Mouse (Mus musculus) heart, adult 2 months (tissue): ENCODE results near the gene Rps3.

ENCODE experiments used
- CTCF ChIP-seq: fragments of 200-600 bp; IDR thresholded peaks from 2 replicates; pipeline ENCODE4 v1.8.1; 2022; ENCODE audit warnings: antibody characterized with exemption, mild to moderate bottlenecking, moderate library complexity
- POLR2A ChIP-seq: fragments of 200-500 bp; IDR thresholded peaks from 2 replicates; pipeline ENCODE4 v1.6.1; 2011; ENCODE audit warnings: mild to moderate bottlenecking, low read depth, low read length, control low read depth; ENCODE audit not compliant: insufficient read depth

DNA sequence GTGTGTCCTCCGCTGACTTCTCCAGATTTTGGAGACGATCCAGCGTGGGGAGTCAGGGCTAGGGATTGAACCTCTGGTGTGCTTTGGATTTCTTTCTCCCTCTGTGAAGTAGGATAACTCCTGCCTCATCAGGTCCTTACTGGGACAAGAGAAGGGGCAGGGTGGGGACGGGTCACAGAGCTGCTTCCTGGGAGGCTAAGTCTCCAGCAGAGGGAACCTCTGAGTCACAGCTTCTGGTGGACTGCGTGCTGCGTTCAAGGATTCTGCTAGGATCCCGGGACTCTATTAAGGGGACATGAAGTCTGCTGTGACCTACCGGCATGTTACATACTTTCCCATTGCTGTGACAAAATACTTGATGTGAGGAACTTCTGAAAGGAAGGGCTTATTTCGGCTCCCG is 44.7 kb downstream of the Rps3 start:
- TF ChIP-seq POLR2A, result no peak
- peak; percentile 62 for TF ChIP-seq CTCF
